Mouse (Mus musculus) liver, adult 2 months (tissue): ENCODE results near the gene Stpg4. TPM values are rescaled to one million over a fixed set of nuclear protein-coding genes. Genes with fewer than 3 reads are reported as not detected.

Source experiments
- DNase-seq: peaks from one replicate; pipeline ENCODE4 v3.0.0-alpha.2; 2011; ENCODE audit warnings: low read depth, low spot score; ENCODE audit errors: extremely low read depth
- H3K27ac ChIP-seq: fragments of 200-500 bp; replicated peaks from 2 replicates; pipeline ENCODE4 v1.5.1; 2012; ENCODE audit warnings: low read depth, mild to moderate bottlenecking, control low read depth, inconsistent platforms, low read length; ENCODE audit not compliant: insufficient read depth
- H3K27me3 ChIP-seq: fragments of 200-500 bp; 2 replicates; pipeline ENCODE4 v1.6.1; 2012; ENCODE audit warnings: mild to moderate bottlenecking, moderate library complexity, low read length, inconsistent platforms; ENCODE audit not compliant: control insufficient read depth, insufficient read depth
- H3K36me3 ChIP-seq: fragments of 200-500 bp; 2 replicates; pipeline ENCODE4 v1.6.1; 2012; ENCODE audit warnings: low read length, inconsistent platforms; ENCODE audit not compliant: control insufficient read depth, insufficient read depth
- H3K4me1 ChIP-seq: fragments of 200-500 bp; 2 replicates; pipeline ENCODE4 v1.6.1; 2011; ENCODE audit warnings: low read length; ENCODE audit not compliant: control insufficient read depth, insufficient read depth
- H3K4me3 ChIP-seq: fragments of 200-500 bp; 2 replicates; pipeline ENCODE4 v1.5.1; 2011; ENCODE audit warnings: low read depth, mild to moderate bottlenecking, control low read depth, low read length, moderate library complexity; ENCODE audit not compliant: insufficient read depth
- H3K79me2 ChIP-seq: fragments of 200-500 bp; 2 replicates; pipeline ENCODE4 v1.6.1; 2012; ENCODE audit warnings: inconsistent platforms, mild to moderate bottlenecking, low read length, moderate library complexity; ENCODE audit not compliant: control insufficient read depth, insufficient read depth
- H3K9ac ChIP-seq: fragments of 200-500 bp; 2 replicates; pipeline ENCODE4 v1.6.1; 2012; ENCODE audit warnings: low read depth, mild to moderate bottlenecking, control low read depth, inconsistent platforms, low read length
- CTCF ChIP-seq: fragments of 200-500 bp; IDR thresholded peaks from 2 replicates; pipeline ENCODE4 v1.5.1; 2011; ENCODE audit warnings: low read depth, low read length, control low read depth
- POLR2A ChIP-seq: fragments of 200-500 bp; IDR thresholded peaks from 2 replicates; pipeline ENCODE4 v1.6.1; 2011; ENCODE audit warnings: low read length, control low read depth; ENCODE audit not compliant: insufficient read depth; ENCODE audit errors: extremely low read depth
- WGBS: fragments of 180-500 bp; shearing (Covaris S2); methylation state at CpG from one replicate; pipeline ENCODE4 v1.1.7; 2018; 5-methylcytosine and 5-hydroxymethylcytosine counted together
- polyA plus RNA-seq: library from polyadenylated mRNA; depleted of rRNA; stranded (reverse); fragments of >200 nt; gene quantifications from 2 replicates; pipeline ENCODE4 v1.2.3, GENCODE M21; 2012
- total RNA-seq: library from RNA; depleted of rRNA; stranded (reverse); fragments of >200 nt; gene quantifications from 2 replicates; pipeline ENCODE4 v1.2.3, GENCODE M21; 2014

Stpg4 gene
- total and polyA plus RNA-seq, 2 experiments, result not detected

GRCm38 (mm10) chr17:87351241-87352105 is 76.1 kb downstream of the Stpg4 start:
- no peak overlapping the region for H3K27ac ChIP-seq

GRCm38 (mm10) chr17:87350471-87351240 is 76.9 kb downstream of the Stpg4 start:
- H3K27ac ChIP-seq, result no peak overlapping the region
- 0 out of 2 replicates have a peak, but pooled peaks cover 2% of the 10 kb centered on the region for H3K4me1 ChIP-seq
- no peaks in the 10 kb centered on the region for H3K27me3 ChIP-seq
- 92% methylated on average over 13 of the region's 13 CpGs for WGBS
- H3K4me3 ChIP-seq, result no peak overlapping the region
- DNase-seq, result no peak
- no peak overlapping the region for H3K9ac ChIP-seq
- no peaks in the 10 kb centered on the region for H3K79me2 ChIP-seq
- TF ChIP-seq POLR2A (no peak), CTCF (no peak)
- peaks cover 10% of the 10 kb centered on the region; the same call in 1 of the 2 replicates for H3K36me3 ChIP-seq

More at GRCm38 (mm10) chr17:87351241-87352105, 76.1 kb downstream of the Stpg4 start:
- DNase-seq, result peak; percentile 60
- H3K9ac ChIP-seq, result no peak overlapping the region
- H3K36me3 ChIP-seq, result peaks cover 8% of the 10 kb centered on the region; the same call in 1 of the 2 replicates
- WGBS, result 54% methylated on average over 20 of the region's 20 CpGs
- TF ChIP-seq CTCF (no peak), POLR2A (no peak)
- 0 out of 2 replicates have a peak, but pooled peaks cover 2% of the 10 kb centered on the region for H3K4me1 ChIP-seq
- H3K27me3 ChIP-seq, result no peaks in the 10 kb centered on the region
- H3K4me3 ChIP-seq, result no peak overlapping the region
- H3K79me2 ChIP-seq, result no peaks in the 10 kb centered on the region

- Histone ChIP-seq H3K4me1 (0 out of 2 replicates have a peak, but pooled peaks cover 2% of the 10 kb centered on the region), H3K27ac (no peak overlapping the region)
- 93% methylated on average over 9 of the region's 9 CpGs for WGBS
These were observed 78.0 kb downstream of the Stpg4 start for GRCm38 (mm10) chr17:87349575-87349974.

GRCm38 (mm10) chr17:87349069-87349468 is 78.5 kb downstream of the Stpg4 start:
- H3K4me3 ChIP-seq, result no peak overlapping the region
- WGBS, result 65% methylated on average over 9 of the region's 9 CpGs
- H3K27me3 ChIP-seq, result no peaks in the 10 kb centered on the region
- DNase-seq, result no peak
- no peak for TF ChIP-seq CTCF
- TF ChIP-seq POLR2A, result no peak
- no peak overlapping the region for H3K27ac ChIP-seq
- H3K9ac ChIP-seq, result no peak overlapping the region
- H3K4me1 ChIP-seq, result 0 out of 2 replicates have a peak, but pooled peaks cover 2% of the 10 kb centered on the region
- no peaks in the 10 kb centered on the region for H3K79me2 ChIP-seq
- H3K36me3 ChIP-seq, result peaks cover 10% of the 10 kb centered on the region; the same call in 1 of the 2 replicates

More at GRCm38 (mm10) chr17:87349575-87349974, 78.0 kb downstream of the Stpg4 start:
- H3K4me3 ChIP-seq, result no peak overlapping the region
- TF ChIP-seq CTCF, result no peak
- no peak for TF ChIP-seq POLR2A
- DNase-seq, result no peak
- H3K36me3 ChIP-seq, result peaks cover 10% of the 10 kb centered on the region; the same call in 1 of the 2 replicates
- no peak overlapping the region for H3K9ac ChIP-seq
- no peaks in the 10 kb centered on the region for H3K79me2 ChIP-seq
- no peaks in the 10 kb centered on the region for H3K27me3 ChIP-seq

- WGBS, result 83% methylated on average over 9 of the region's 9 CpGs
These were observed 79.2 kb downstream of the Stpg4 start for GRCm38 (mm10) chr17:87348353-87348752.

More at GRCm38 (mm10) chr17:87348353-87348752, 79.2 kb downstream of the Stpg4 start:
- TF ChIP-seq CTCF (no peak), POLR2A (no peak)
- Histone ChIP-seq H3K79me2 (no peaks in the 10 kb centered on the region), H3K9ac (no peak overlapping the region), H3K36me3 (peaks cover 10% of the 10 kb centered on the region; the same call in 1 of the 2 replicates), H3K4me1 (peaks cover 5% of the 10 kb centered on the region; the same call in 1 of the 2 replicates), H3K4me3 (no peak overlapping the region), H3K27ac (no peak overlapping the region), H3K27me3 (no peaks in the 10 kb centered on the region)
- DNase-seq, result no peak
